Mouse (Mus musculus): ENCODE data around the gene Proca1. TPM values are rescaled to one million over a fixed set of nuclear protein-coding genes. Genes with fewer than 3 reads are reported as not detected.

The Proca1 gene
- polyA plus RNA-seq, 1 experiment, result 0.11 TPM

DNA sequence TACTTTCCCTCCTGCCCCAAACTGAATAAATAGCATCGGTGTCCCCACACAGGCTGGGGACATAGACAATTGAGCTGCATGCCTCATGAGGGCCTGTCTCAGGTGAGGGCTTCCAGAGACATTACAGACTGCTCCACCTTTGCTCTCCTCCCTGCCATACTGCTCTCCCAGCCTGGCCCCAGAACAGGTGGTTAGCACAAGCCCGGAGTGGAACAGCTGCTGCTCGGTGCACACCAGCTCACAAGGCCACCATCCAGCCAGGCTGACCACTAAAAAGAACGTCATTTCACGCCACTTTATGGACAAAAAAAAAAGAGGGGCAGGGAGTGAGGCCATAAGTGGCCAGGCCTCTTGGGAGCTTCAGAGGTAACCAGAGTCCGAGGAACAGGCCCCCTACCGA lies 14.0 kb downstream of the Proca1 start:
- no peak overlapping the region for H3K27ac ChIP-seq (ENCODE audit: insufficient read depth, low read depth, low read length)
- peaks cover 67% of the 10 kb centered on the region for H3K36me3 ChIP-seq (ENCODE audit: control insufficient read depth, insufficient read depth, low read length)
- H3K4me1 ChIP-seq (ENCODE audit: control insufficient read depth, insufficient read depth, insufficient read length, low read length), result peaks cover 2% of the 10 kb centered on the region; the same call in 1 of the 2 replicates
- 92% methylated on average over 7 of the region's 7 CpGs for WGBS
- no peaks in the 10 kb centered on the region for H3K27me3 ChIP-seq (ENCODE audit: control insufficient read depth, insufficient read depth, low read length)
- H3K4me3 ChIP-seq (ENCODE audit: low read depth, low read length), result no peak overlapping the region
- TF ChIP-seq CTCF (IDR thresholded peaks at IDR 0.05; ENCODE audit: extremely low read depth, insufficient read length, insufficient replicate concordance, low read depth, low read length) (no peak), POLR2A (IDR thresholded peaks at IDR 0.05; ENCODE audit: low read depth, low read length) (no peak)

- H3K4me3 ChIP-seq (ENCODE audit: low read depth, low read length), result no peak overlapping the region
- TF ChIP-seq CTCF (IDR thresholded peaks at IDR 0.05; ENCODE audit: extremely low read depth, insufficient read length, insufficient replicate concordance, low read depth, low read length) (no peak), POLR2A (IDR thresholded peaks at IDR 0.05; ENCODE audit: low read depth, low read length) (no peak)
- H3K27ac ChIP-seq (ENCODE audit: insufficient read depth, low read depth, low read length), result no peak overlapping the region
- H3K27me3 ChIP-seq (ENCODE audit: control insufficient read depth, insufficient read depth, low read length), result no peaks in the 10 kb centered on the region
- WGBS, result 93% methylated on average over 6 of the region's 6 CpGs
- H3K4me1 ChIP-seq (ENCODE audit: control insufficient read depth, insufficient read depth, insufficient read length, low read length), result no peaks in the 10 kb centered on the region
- H3K36me3 ChIP-seq (ENCODE audit: control insufficient read depth, insufficient read depth, low read length), result peaks cover 84% of the 10 kb centered on the region
These were observed 16.7 kb downstream of the Proca1 start for GRCm38 (mm10) chr11:78209886-78210285.

- Histone ChIP-seq H3K27me3 (ENCODE audit: control insufficient read depth, insufficient read depth, low read length) (no peaks in the 10 kb centered on the region), H3K4me1 (ENCODE audit: control insufficient read depth, insufficient read depth, insufficient read length, low read length) (no peaks in the 10 kb centered on the region), H3K27ac (ENCODE audit: insufficient read depth, low read depth, low read length) (no peak overlapping the region), H3K4me3 (ENCODE audit: low read depth, low read length) (no peak overlapping the region), H3K36me3 (ENCODE audit: control insufficient read depth, insufficient read depth, low read length) (peaks cover 89% of the 10 kb centered on the region)
- 70% methylated on average over 7 of the region's 7 CpGs for WGBS
- TF ChIP-seq CTCF (IDR thresholded peaks at IDR 0.05; ENCODE audit: extremely low read depth, insufficient read length, insufficient replicate concordance, low read depth, low read length) (no peak), POLR2A (IDR thresholded peaks at IDR 0.05; ENCODE audit: low read depth, low read length) (no peak)
These were observed 17.4 kb downstream of the Proca1 start for GRCm38 (mm10) chr11:78210615-78211014.

DNA sequence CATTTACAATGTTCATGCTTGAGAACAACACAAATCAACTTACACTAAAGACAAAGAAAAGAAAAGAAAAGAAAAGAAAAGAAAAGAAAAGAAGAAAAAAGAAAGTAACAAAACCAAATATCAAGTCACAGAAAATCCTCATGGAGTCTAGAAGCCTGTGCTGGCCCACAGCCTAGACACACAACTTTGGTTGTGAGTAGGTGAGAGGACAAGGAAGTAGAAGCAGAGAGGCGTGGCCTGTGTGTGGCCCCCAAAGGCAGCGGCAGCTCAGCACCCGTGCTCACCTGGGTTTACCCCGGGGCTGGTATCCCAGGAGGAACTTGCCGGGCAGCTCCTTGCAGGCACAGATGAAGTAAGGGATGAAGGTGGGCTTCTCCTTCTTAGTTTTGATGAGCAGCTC lies 18.3 kb downstream of the Proca1 start:
- TF ChIP-seq POLR2A (IDR thresholded peaks at IDR 0.05; ENCODE audit: low read depth, low read length) (no peak), CTCF (IDR thresholded peaks at IDR 0.05; ENCODE audit: extremely low read depth, insufficient read length, insufficient replicate concordance, low read depth, low read length) (no peak)
- Histone ChIP-seq H3K27me3 (ENCODE audit: control insufficient read depth, insufficient read depth, low read length) (no peaks in the 10 kb centered on the region), H3K27ac (ENCODE audit: insufficient read depth, low read depth, low read length) (no peak overlapping the region), H3K4me3 (ENCODE audit: low read depth, low read length) (no peak overlapping the region), H3K4me1 (ENCODE audit: control insufficient read depth, insufficient read depth, insufficient read length, low read length) (no peaks in the 10 kb centered on the region), H3K36me3 (ENCODE audit: control insufficient read depth, insufficient read depth, low read length) (peaks cover 89% of the 10 kb centered on the region)
- 65% methylated on average over 5 of the region's 5 CpGs for WGBS

- no peak overlapping the region for H3K27ac ChIP-seq (ENCODE audit: insufficient read depth, low read depth, low read length)
- TF ChIP-seq POLR2A (IDR thresholded peaks at IDR 0.05; ENCODE audit: low read depth, low read length) (no peak), CTCF (IDR thresholded peaks at IDR 0.05; ENCODE audit: extremely low read depth, insufficient read length, insufficient replicate concordance, low read depth, low read length) (no peak)
- H3K27me3 ChIP-seq (ENCODE audit: control insufficient read depth, insufficient read depth, low read length), result no peaks in the 10 kb centered on the region
- H3K4me3 ChIP-seq (ENCODE audit: low read depth, low read length), result no peak overlapping the region
- no peaks in the 10 kb centered on the region for H3K4me1 ChIP-seq (ENCODE audit: control insufficient read depth, insufficient read depth, insufficient read length, low read length)
- H3K36me3 ChIP-seq (ENCODE audit: control insufficient read depth, insufficient read depth, low read length), result peaks cover 86% of the 10 kb centered on the region
- 87% methylated on average over 14 of the region's 14 CpGs for WGBS
These were observed 20.1 kb downstream of the Proca1 start for GRCm38 (mm10) chr11:78213086-78213817.

DNA sequence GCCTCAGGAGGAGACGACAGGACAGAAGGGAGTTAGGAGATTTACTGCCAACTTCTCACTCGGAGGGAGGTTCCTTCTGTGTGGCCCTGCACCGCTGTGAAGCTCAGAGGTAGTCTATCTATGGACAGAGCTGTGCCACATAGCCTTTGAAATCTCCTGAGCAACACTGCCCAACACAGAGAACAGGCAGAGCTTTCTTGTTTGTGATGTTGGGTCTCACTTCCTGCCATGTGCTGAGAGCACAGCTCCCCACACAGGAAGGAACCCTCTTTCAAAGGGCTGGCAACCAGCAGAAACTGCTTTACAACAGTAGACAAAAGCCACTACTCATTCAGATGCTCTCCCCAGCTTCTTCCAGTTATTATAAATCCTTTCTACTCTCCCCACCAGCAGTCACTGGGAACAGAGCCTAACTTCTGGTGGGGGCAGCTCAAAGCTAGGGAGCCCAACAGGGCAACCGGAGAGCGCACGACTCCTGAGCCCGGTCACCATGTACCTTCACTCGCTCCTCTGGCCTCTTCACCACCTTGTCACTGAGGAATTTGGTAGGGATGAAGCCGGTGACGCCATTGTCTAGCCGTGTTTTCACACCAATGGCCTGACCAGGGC lies 22.6 kb downstream of the Proca1 start:
- Histone ChIP-seq H3K4me1 (ENCODE audit: control insufficient read depth, insufficient read depth, insufficient read length, low read length) (no peaks in the 10 kb centered on the region), H3K36me3 (ENCODE audit: control insufficient read depth, insufficient read depth, low read length) (peaks cover 83% of the 10 kb centered on the region), H3K4me3 (ENCODE audit: low read depth, low read length) (no peak overlapping the region), H3K27ac (ENCODE audit: insufficient read depth, low read depth, low read length) (no peak overlapping the region), H3K27me3 (ENCODE audit: control insufficient read depth, insufficient read depth, low read length) (no peaks in the 10 kb centered on the region)
- TF ChIP-seq POLR2A (IDR thresholded peaks at IDR 0.05; ENCODE audit: low read depth, low read length) (no peak), CTCF (IDR thresholded peaks at IDR 0.05; ENCODE audit: extremely low read depth, insufficient read length, insufficient replicate concordance, low read depth, low read length) (no peak)
- 90% methylated on average over 11 of the region's 11 CpGs for WGBS

DNA sequence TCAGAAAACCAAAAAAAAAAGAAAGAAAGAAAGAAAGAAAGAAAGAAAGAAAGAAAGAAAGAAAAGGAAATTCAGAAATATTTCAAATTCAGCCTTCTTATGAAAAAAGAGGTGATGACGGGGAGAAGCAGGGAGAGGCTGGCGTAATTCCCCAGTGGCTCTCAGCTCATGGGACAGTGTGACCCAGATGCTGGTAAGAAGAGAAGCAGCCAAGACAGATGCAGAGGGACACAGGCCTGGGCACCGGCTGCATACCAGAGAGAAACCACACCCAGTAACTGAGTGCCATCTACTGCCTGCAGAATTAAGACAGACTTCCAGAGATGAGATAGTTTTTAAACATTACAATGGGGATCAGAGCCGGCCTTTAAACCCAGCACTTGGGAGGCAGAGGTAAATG lies 30.4 kb downstream of the Proca1 start:
- TF ChIP-seq POLR2A (IDR thresholded peaks at IDR 0.05; ENCODE audit: low read depth, low read length) (no peak), CTCF (IDR thresholded peaks at IDR 0.05; ENCODE audit: extremely low read depth, insufficient read length, insufficient replicate concordance, low read depth, low read length) (no peak)
- peaks cover 92% of the 10 kb centered on the region for H3K36me3 ChIP-seq (ENCODE audit: control insufficient read depth, insufficient read depth, low read length)
- H3K4me1 ChIP-seq (ENCODE audit: control insufficient read depth, insufficient read depth, insufficient read length, low read length), result no peaks in the 10 kb centered on the region
- no peak overlapping the region for H3K27ac ChIP-seq (ENCODE audit: insufficient read depth, low read depth, low read length)
- 89% methylated on average over 4 of the region's 4 CpGs for WGBS
- H3K4me3 ChIP-seq (ENCODE audit: low read depth, low read length), result no peak overlapping the region
- no peaks in the 10 kb centered on the region for H3K27me3 ChIP-seq (ENCODE audit: control insufficient read depth, insufficient read depth, low read length)

Measured in small intestine, adult 2 months (tissue).